Mouse (Mus musculus) A20 (cell line): ENCODE measurements at regions not wholly inside any gene's neighbourhood (a gene's known extent, or its start where the extent isn't known, plus 50 kb on each side); places are given as distances from the start of the nearest gene placed in this dataset.

Experiments used
- DNase-seq: peaks from one replicate; pipeline ENCODE4 v3.0.0-alpha.2; 2011; ENCODE audit warnings: low read depth, low spot score

- no peak for DNase-seq
These were observed 1083.9 kb upstream of the Cadm2 start for GRCm38 (mm10) chr16:68704569-68704968.

GRCm38 (mm10) chr16:68666972-68667538 is 1046.3 kb upstream of the Cadm2 start:
- DNase-seq = no peak

- DNase-seq = no peak
These were observed 1037.7 kb upstream of the Cadm2 start for GRCm38 (mm10) chr16:68658436-68658835.

- DNase-seq = no peak
These were observed 1007.3 kb upstream of the Cadm2 start for GRCm38 (mm10) chr16:68627976-68628375.

GRCm38 (mm10) chr16:68614041-68614440 is 993.3 kb upstream of the Cadm2 start:
- peak; percentile 66 for DNase-seq
